Mouse (Mus musculus) embryonic facial prominence, embryonic 10.5 days (tissue): ENCODE results near the gene Sat2. TPM values are rescaled to one million over a fixed set of nuclear protein-coding genes. Genes with fewer than 3 reads are reported as not detected.

Source experiments
- DNase-seq: peaks from one replicate; pipeline ENCODE4 v3.0.0-alpha.2; 2017; ENCODE audit warnings: low spot score
- H3K27ac ChIP-seq: fragments of 300-500 bp; sonication (generic); replicated peaks from 2 replicates; pipeline ENCODE4 v1.5.1; 2016; ENCODE audit warnings: mild to moderate bottlenecking
- H3K27me3 ChIP-seq: fragments of 300-500 bp; sonication (generic); replicated peaks from 2 replicates; pipeline ENCODE4 v1.6.1; 2016; ENCODE audit warnings: low read depth, mild to moderate bottlenecking; ENCODE audit not compliant: poor library complexity, severe bottlenecking
- H3K36me3 ChIP-seq: fragments of 300-500 bp; sonication (generic); replicated peaks from 2 replicates; pipeline ENCODE4 v1.6.1; 2016; ENCODE audit warnings: mild to moderate bottlenecking, moderate library complexity
- H3K4me1 ChIP-seq: fragments of 300-500 bp; sonication (generic); 2 replicates; pipeline ENCODE4 v1.6.1; 2016
- H3K4me3 ChIP-seq: fragments of 300-500 bp; sonication (generic); 2 replicates; pipeline ENCODE4 v1.5.1; 2016; ENCODE audit warnings: mild to moderate bottlenecking, moderate library complexity
- H3K9me3 ChIP-seq: fragments of 300-500 bp; sonication (generic); 2 replicates; pipeline ENCODE4 v1.6.1; 2016; ENCODE audit warnings: mild to moderate bottlenecking
- WGBS: fragments of 180-500 bp; shearing (Covaris S2); methylation state at CpG from one replicate; pipeline ENCODE4 v1.1.7; 2016; 5-methylcytosine and 5-hydroxymethylcytosine counted together
- microRNA counts: library from miRNA; unstranded; fragments of <30 nt; microRNA quantifications from one replicate; lab custom pipeline; 2017
- microRNA-seq: library from miRNA; unstranded; fragments of <30 nt; microRNA quantifications from one replicate; pipeline ENCODE4, GENCODE M21; 2017
- polyA plus RNA-seq: library from polyadenylated mRNA; unstranded; fragments of >200 nt; fragmentation: Nextera tagmentation; extraction: Ambion mirVana; gene quantifications from 2 replicates; pipeline ENCODE4 v1.2.1, GENCODE M21; 2016

Gene Sat2
- polyA plus RNA-seq, 1 experiment from 2014 or later = 16.0 TPM

DNA sequence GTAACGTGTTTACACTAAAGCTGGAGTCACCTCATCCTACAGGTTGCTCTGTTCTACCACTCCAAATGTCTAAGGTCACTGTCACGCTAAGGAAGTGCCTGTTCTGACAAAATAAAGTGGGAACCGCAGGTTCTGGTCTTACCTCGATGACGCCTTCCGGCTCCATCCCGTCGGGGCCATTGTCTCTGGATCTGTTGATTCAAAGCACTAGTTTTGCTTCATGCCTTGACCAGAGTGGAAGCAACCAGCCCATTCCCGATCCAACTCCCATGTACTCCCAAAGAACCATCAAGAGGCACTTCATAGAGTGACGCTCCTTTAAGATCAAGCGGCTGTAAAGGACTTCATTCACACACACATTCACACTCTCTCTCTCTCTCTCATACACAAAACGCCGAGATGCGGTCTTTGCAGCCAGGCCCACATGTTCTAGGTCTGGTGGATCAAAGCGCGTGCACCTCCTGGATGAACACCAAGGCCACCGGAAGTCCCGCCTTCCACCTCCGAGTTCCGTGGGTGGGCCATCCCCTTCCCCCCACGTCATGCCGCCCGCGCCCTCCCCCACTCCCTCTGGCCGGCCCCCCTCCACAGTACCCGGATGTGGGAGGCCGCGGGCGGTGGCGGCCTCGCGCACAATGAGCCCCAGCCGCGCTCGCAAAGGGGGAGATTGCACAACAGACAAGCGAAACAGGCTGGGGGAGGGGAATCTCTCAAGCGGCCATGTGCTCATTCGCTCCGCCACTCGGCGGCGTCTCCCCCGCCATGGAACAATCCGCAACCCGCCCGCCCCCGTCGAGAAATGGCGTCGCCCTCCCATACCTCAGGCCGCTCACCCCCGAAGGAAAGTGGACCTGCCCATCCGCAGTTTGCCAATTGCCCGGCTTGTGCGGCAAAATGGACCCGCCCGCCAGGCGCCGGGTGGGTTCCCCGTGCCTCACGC lies 49.2 kb downstream of the Sat2 start:
- peaks cover 32% of the 10 kb centered on the region for H3K4me1 ChIP-seq
- WGBS = 1% methylated on average over 61 of the region's 61 CpGs
- no peaks in the 10 kb centered on the region for H3K9me3 ChIP-seq
- DNase-seq = peak; percentile 96
- no peaks in the 10 kb centered on the region for H3K27me3 ChIP-seq
- peak overlapping the region; percentile 98 for H3K27ac ChIP-seq
- H3K4me3 ChIP-seq = peak overlapping the region; percentile 93
- H3K36me3 ChIP-seq = peaks cover 86% of the 10 kb centered on the region

GRCm38 (mm10) chr11:69671726-69672124 lies 49.9 kb downstream of the Sat2 start:
- Histone ChIP-seq H3K27me3 (no peaks in the 10 kb centered on the region), H3K9me3 (no peaks in the 10 kb centered on the region), H3K36me3 (peaks cover 86% of the 10 kb centered on the region), H3K27ac (peak overlapping the region; percentile 98), H3K4me1 (peaks cover 32% of the 10 kb centered on the region), H3K4me3 (peak overlapping the region; percentile 93)
- WGBS = under 1% methylated on average over 43 of the region's 43 CpGs
- DNase-seq = no peak

GRCm38 (mm10) chr11:69672211-69672706 lies 50.4 kb downstream of the Sat2 start, which contains the start of gene Eif4a1:
TSS of gene Eif4a1 (minus strand) at chr11:69672423.
- Histone ChIP-seq H3K27ac (peak within 1 kb of the TSS; percentile 98), H3K36me3 (peaks cover 88% of the 10 kb centered on the region), H3K4me3 (peak within 1 kb of the TSS; percentile 93), H3K27me3 (no peaks in the 10 kb centered on the region), H3K9me3 (no peaks in the 10 kb centered on the region), H3K4me1 (peaks cover 32% of the 10 kb centered on the region)
- peak; percentile 99 for DNase-seq
- WGBS = under 1% methylated on average over 36 of the region's 36 CpGs

MicroRNAs encoded within 50 kb of the gene (microRNA counts, 519-probe panel; counts per million panel counts)
- microRNA mmu-miR-1934 (lab: Ali Mortazavi, UCI) (188 counts per million, percentile 57 among the panel's probes with 10 or more counts), microRNA mmu-miR-467f (lab: Ali Mortazavi, UCI) (3,508 counts per million, percentile 72 among the panel's probes with 10 or more counts)

Small RNA genes lying within 50 kb of the gene (microRNA-seq; reads per million reads assigned to microRNA genes)
- gene Mir1934 (4.3 reads per million, percentile 10 among the genes with 10 or more reads in this experiment), gene Mir467f (not detected)

Other genes with a start within 250 kb of the Sat2 start
- 136 and 137 TPM in 2 replicates for gene Naa38, start 226.5 kb upstream of the Sat2 start, polyA plus RNA-seq
- 49.3 and 50.2 TPM in 2 replicates for gene Cyb5d1, start 226.4 kb upstream of the Sat2 start, polyA plus RNA-seq
- gene Tmem88, start 223.8 kb upstream of the Sat2 start, polyA plus RNA-seq = 19.8 and 23.1 TPM in 2 replicates
- gene Kdm6b, start 208.3 kb upstream of the Sat2 start, polyA plus RNA-seq = 39.8 and 39.9 TPM in 2 replicates
- 1.3 and 1.4 TPM in 2 replicates for gene Dnah2, start 72.9 kb upstream of the Sat2 start, polyA plus RNA-seq
- gene Efnb3, start 61.8 kb upstream of the Sat2 start, polyA plus RNA-seq = 29.5 and 29.8 TPM in 2 replicates
- 41.6 and 43.5 TPM in 2 replicates for gene Wrap53, start 41.8 kb upstream of the Sat2 start, polyA plus RNA-seq
- 219 and 225 TPM in 2 replicates for gene Trp53, start 41.7 kb upstream of the Sat2 start, polyA plus RNA-seq
- 3.2 TPM in 2 replicates for gene Atp1b2, start 16.1 kb upstream of the Sat2 start, polyA plus RNA-seq
- gene Shbg, start 4.1 kb upstream of the Sat2 start, polyA plus RNA-seq = not detected in 2 replicates
- 45.2 and 45.5 TPM in 2 replicates for gene Fxr2, start 11.0 kb downstream of the Sat2 start, polyA plus RNA-seq
- 0.17 TPM in 1 of 2 replicates, not detected in the other for gene Sox15, start 33.3 kb downstream of the Sat2 start, polyA plus RNA-seq
- gene Mpdu1, start 40.6 kb downstream of the Sat2 start, polyA plus RNA-seq = 64.9 and 67.2 TPM in 2 replicates
- gene Cd68, start 44.1 kb downstream of the Sat2 start, polyA plus RNA-seq = 5.3 and 7.3 TPM in 2 replicates
- 780 and 781 TPM in 2 replicates for gene Eif4a1, start 50.4 kb downstream of the Sat2 start, polyA plus RNA-seq
- 136 and 141 TPM in 2 replicates for gene Senp3, start 60.1 kb downstream of the Sat2 start, polyA plus RNA-seq
- gene Tnfsf13, start 63.8 kb downstream of the Sat2 start, polyA plus RNA-seq = 0.15 TPM in 1 of 2 replicates, not detected in the other
- 1.2 and 2.2 TPM in 2 replicates for gene Tnfsf12, start 73.8 kb downstream of the Sat2 start, polyA plus RNA-seq
- gene Tnfsfm13, start 74.1 kb downstream of the Sat2 start, polyA plus RNA-seq = 0.88 and 1.3 TPM in 2 replicates
- 31.3 and 34.9 TPM in 2 replicates for gene Polr2a, start 136.6 kb downstream of the Sat2 start, polyA plus RNA-seq
- gene Slc35g3, start 139.9 kb downstream of the Sat2 start, polyA plus RNA-seq = 0.12 TPM in 1 of 2 replicates, not detected in the other
- 0.55 and 1.0 TPM in 2 replicates for gene Zbtb4, start 143.9 kb downstream of the Sat2 start, polyA plus RNA-seq
- gene Chrnb1, start 173.9 kb downstream of the Sat2 start, polyA plus RNA-seq = 1.4 and 2.3 TPM in 2 replicates
- gene Fgf11, start 179.8 kb downstream of the Sat2 start, polyA plus RNA-seq = 0.91 and 0.93 TPM in 2 replicates
- 2.1 and 2.7 TPM in 2 replicates for gene Tmem102, start 183.6 kb downstream of the Sat2 start, polyA plus RNA-seq
- gene Gm39566, start 193.3 kb downstream of the Sat2 start, polyA plus RNA-seq = not detected in 2 replicates
- not detected in 2 replicates for gene Spem2, start 196.4 kb downstream of the Sat2 start, polyA plus RNA-seq
- 0.14 TPM in 1 of 2 replicates, not detected in the other for gene Spem1, start 200.2 kb downstream of the Sat2 start, polyA plus RNA-seq
- 4.7 and 5.4 TPM in 2 replicates for gene Nlgn2, start 215.8 kb downstream of the Sat2 start, polyA plus RNA-seq
- 321 and 340 TPM in 2 replicates for gene Tmem256, start 216.5 kb downstream of the Sat2 start, polyA plus RNA-seq
- 106 and 111 TPM in 2 replicates for gene Plscr3, start 224.4 kb downstream of the Sat2 start, polyA plus RNA-seq
- 2.3 and 3.1 TPM in 2 replicates for gene Tnk1, start 236.7 kb downstream of the Sat2 start, polyA plus RNA-seq